Mouse (Mus musculus) CH12.LX (cell line): ENCODE results near the gene Gm29666. TPM values are rescaled to one million over a fixed set of nuclear protein-coding genes. Genes with fewer than 3 reads are reported as not detected.
"Not testable (repeated sequence)": the region's sequence is repeated elsewhere in the genome, so short reads cannot be mapped to it uniquely, and the experiment has no call there.

ENCODE experiments used
- DNase-seq: peaks from one replicate; pipeline ENCODE4 v3.0.0-alpha.2; 2013; ENCODE audit errors: extremely low read depth
- H3K27ac ChIP-seq: 2 replicates; pipeline ENCODE4 v1.5.1; 2012; ENCODE audit warnings: low read depth, mild to moderate bottlenecking, control low read depth, moderate library complexity; ENCODE audit not compliant: insufficient read depth
- H3K27me3 ChIP-seq: replicated peaks from 2 replicates; pipeline ENCODE3; 2012; ENCODE audit warnings: inconsistent platforms
- H3K36me3 ChIP-seq, 2 experiments: replicated peaks in 1 of 2; 2 replicates each; pipeline versions ENCODE3 to v1.6.1; 2012; ENCODE audit warnings: inconsistent platforms in 1 of 2, low read length in 1 of 2, mild to moderate bottlenecking in 1 of 2, mixed read lengths in 1 of 2, moderate library complexity in 1 of 2; ENCODE audit not compliant: control insufficient read depth in 1 of 2, insufficient read depth in 1 of 2
- H3K4me1 ChIP-seq, 2 experiments: 2 replicates each; pipeline ENCODE4 v1.6.1; 2012; ENCODE audit warnings: inconsistent platforms in 1 of 2, moderate library complexity in 1 of 2; ENCODE audit not compliant: insufficient read depth in 2 of 2, control insufficient read depth in 1 of 2
- H3K4me2 ChIP-seq: 2 replicates; pipeline ENCODE4 v1.6.1; 2012; ENCODE audit warnings: low read depth, mild to moderate bottlenecking, control low read depth; ENCODE audit not compliant: poor library complexity, insufficient read depth, severe bottlenecking
- H3K4me3 ChIP-seq, 3 experiments: fragments of 150-350 bp in 1 of 3; sonication (generic) in 1 of 3; replicated peaks in 1 of 3; 2 replicates each; pipeline versions ENCODE3 to v1.5.1; 2011 to 2012; ENCODE audit warnings: low read depth in 2 of 3, low read length in 2 of 3, mild to moderate bottlenecking in 2 of 3, moderate library complexity in 2 of 3, control low read depth in 1 of 3, improper control_type of control experiment in 1 of 3, inconsistent platforms in 1 of 3, mixed read lengths in 1 of 3; ENCODE audit not compliant: poor library complexity in 1 of 3
- H3K79me2 ChIP-seq: replicated peaks from 2 replicates; pipeline ENCODE4 v1.6.1; 2012; ENCODE audit warnings: mild to moderate bottlenecking, moderate library complexity; ENCODE audit not compliant: control insufficient read depth, poor library complexity, insufficient read depth, severe bottlenecking; ENCODE audit errors: extremely low read depth
- H3K9ac ChIP-seq: 2 replicates; pipeline ENCODE4 v1.6.1; 2012; ENCODE audit warnings: low read depth, mild to moderate bottlenecking, control low read depth, moderate library complexity; ENCODE audit not compliant: insufficient read depth
- H3K9me3 ChIP-seq: replicated peaks from 2 replicates; pipeline ENCODE3; 2012; ENCODE audit warnings: low read length, inconsistent platforms, mixed read lengths
- CHD2 ChIP-seq: IDR thresholded peaks from 2 replicates; pipeline ENCODE4 v1.6.1; 2011; ENCODE audit warnings: low read length, improper control_type of control experiment
- CTCF ChIP-seq, 2 experiments: IDR thresholded peaks in 1 of 2; conservative IDR thresholded peaks in 1 of 2; 2 replicates each; pipeline ENCODE4 v1.5.1; 2011 to 2012; ENCODE audit warnings: low read depth in 2 of 2, low read length in 2 of 2, improper control_type of control experiment in 1 of 2, inconsistent platforms in 1 of 2, mild to moderate bottlenecking in 1 of 2, moderate library complexity in 1 of 2
- MAX ChIP-seq: IDR thresholded peaks from 2 replicates; pipeline ENCODE4 v1.6.1; 2011; ENCODE audit warnings: low read length, improper control_type of control experiment
- MXI1 ChIP-seq: IDR thresholded peaks from 2 replicates; pipeline ENCODE4 v1.6.1; 2011; ENCODE audit warnings: mild to moderate bottlenecking, low read depth, low read length, improper control_type of control experiment
- NRF1 ChIP-seq: IDR thresholded peaks from 2 replicates; pipeline ENCODE4 v1.6.1; 2014; ENCODE audit warnings: low read depth, mild to moderate bottlenecking, inconsistent platforms, low read length, improper control_type of control experiment, moderate library complexity
- POLR2AphosphoS2 ChIP-seq: IDR thresholded peaks from 2 replicates; pipeline ENCODE4 v1.6.1; 2011; ENCODE audit warnings: low read depth, low read length, improper control_type of control experiment
- SMC3 ChIP-seq: IDR thresholded peaks from 2 replicates; pipeline ENCODE4 v1.6.1; 2011; ENCODE audit warnings: low read depth, low read length, improper control_type of control experiment
- USF1 ChIP-seq: IDR thresholded peaks from 2 replicates; pipeline ENCODE4 v1.6.1; 2014; ENCODE audit warnings: low read depth, mild to moderate bottlenecking, inconsistent platforms, low read length, improper control_type of control experiment
- ZMIZ1 ChIP-seq: IDR thresholded peaks from 2 replicates; pipeline ENCODE4 v1.6.1; 2012; ENCODE audit warnings: low read depth, mild to moderate bottlenecking, inconsistent platforms, low read length, improper control_type of control experiment
- dilution Hi-C: fragments of 300-500 bp; cut with MboI; formaldehyde crosslinking; loops from 2 replicates; pipeline ENCODE4 v1.14.3; 2020; ENCODE audit warnings: low sequenced_read_pairs; ENCODE audit not compliant: extremely low pct_unique_long_range_greater_than_20kb, extremely low pct_ligation_motif_present
- in situ Hi-C: fragments of 300-500 bp; cut with MboI; formaldehyde crosslinking; loops from 3 replicates; pipeline ENCODE4 v1.14.3; 2019; ENCODE audit warnings: low sequenced_read_pairs, low pct_ligation_motif_present, low pct_unique_long_range_greater_than_20kb, mixed read lengths
- polyA plus RNA-seq: library from polyadenylated mRNA; unstranded; fragments of >175 nt; gene quantifications from 2 replicates; pipeline ENCODE4 v1.2.1, GENCODE M21; 2012; ENCODE audit warnings: low read depth; ENCODE audit not compliant: insufficient read length
- total RNA-seq, 2 experiments: library from RNA; depleted of rRNA; stranded (reverse); fragments of 300-350 nt in 1 of 2; fragments of >200 nt in 1 of 2; gene quantifications; 2 replicates each; pipeline ENCODE4 v1.2.3; 2012 to 2014

The Gm29666 gene
- total and polyA plus RNA-seq, 3 experiments: 0.54 to 0.68 (median 0.64) TPM

DNA sequence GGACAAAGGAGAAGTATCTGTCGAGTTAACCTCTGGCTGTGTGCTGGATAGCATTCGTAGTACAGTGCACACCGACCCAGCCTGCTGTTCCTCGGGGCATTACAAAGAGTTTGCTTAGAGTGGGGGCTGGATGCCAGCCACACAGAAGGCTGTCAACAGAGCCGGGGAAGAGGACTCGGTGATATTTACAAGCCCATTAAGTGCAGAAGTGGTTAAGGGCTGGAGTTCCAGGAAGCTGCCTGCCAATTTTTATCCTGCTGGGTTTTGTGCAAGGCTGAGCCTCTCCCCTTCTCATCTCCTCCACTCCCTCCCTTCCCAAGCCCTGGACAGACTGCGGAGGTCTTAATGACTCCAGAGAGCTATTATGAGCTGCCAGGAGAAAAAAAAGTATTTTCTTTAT is 21.8 kb downstream of the Gm29666 start:
- no peak for DNase-seq
- H3K4me2 ChIP-seq: no peak overlapping the region
- dilution Hi-C loops: no loop called here

DNA sequence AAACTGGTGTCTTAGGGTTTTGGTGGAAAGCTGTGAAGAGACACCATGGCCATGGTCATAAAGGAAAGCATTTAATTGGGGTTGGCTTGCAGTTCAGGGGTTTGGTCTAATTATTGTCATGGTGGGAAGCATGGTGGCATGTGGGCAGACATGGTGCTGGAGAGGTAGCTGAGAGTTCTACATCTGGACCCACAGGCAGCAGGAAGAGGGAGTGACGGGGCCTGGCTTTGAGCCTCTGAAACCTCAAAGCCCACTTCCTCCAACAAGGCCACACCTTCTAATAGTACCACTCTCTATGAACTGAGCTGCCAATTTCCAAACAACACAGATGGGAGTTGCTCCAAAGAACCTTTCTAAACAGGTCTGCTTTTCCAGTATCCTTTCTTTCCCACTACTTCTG is 23.2 kb downstream of the Gm29666 start:
- no peaks in the 10 kb centered on the region for H3K79me2 ChIP-seq
- H3K36me3 ChIP-seq: no peaks in the 10 kb centered on the region
- no peak overlapping the region for H3K4me2 ChIP-seq
- H3K27ac ChIP-seq: no peak overlapping the region
- no peaks in the 10 kb centered on the region for H3K27me3 ChIP-seq
- in situ Hi-C loops: no loop called here
- no peak for TF ChIP-seq POLR2AphosphoS2
- no peak for TF ChIP-seq USF1
- no peak for TF ChIP-seq CHD2
- no peak for TF ChIP-seq MAX
- DNase-seq: peak; percentile 11
- no peak overlapping the region for H3K4me3 ChIP-seq
- no peak overlapping the region for H3K9ac ChIP-seq
- H3K9me3 ChIP-seq: peaks cover 4% of the 10 kb centered on the region
- peaks cover 0 to 6% of the 10 kb centered on the region in 2 experiments; a peak in 2 of 4 replicates for H3K4me1 ChIP-seq
- dilution Hi-C loops: no loop called here

More for the DNA sequence above, 21.8 kb downstream of the Gm29666 start:
- in situ Hi-C loops: no loop called here
- H3K27me3 ChIP-seq: no peaks in the 10 kb centered on the region
- no peak overlapping the region for H3K4me3 ChIP-seq
- H3K27ac ChIP-seq: no peak overlapping the region
- H3K36me3 ChIP-seq: no peaks in the 10 kb centered on the region
- no peak overlapping the region for H3K9ac ChIP-seq
- TF ChIP-seq NRF1 (no peak), CTCF (conservative IDR thresholded peaks at IDR 0.05 in 1 of 2, IDR thresholded peaks at IDR 0.05 in 1 of 2; ENCODE audit: low read depth in 2 of 2, low read length in 2 of 2) (no peak), MXI1 (no peak), MAX (no peak), SMC3 (no peak), ZMIZ1 (no peak)
- peaks cover 0 to 6% of the 10 kb centered on the region in 2 experiments; a peak in 2 of 4 replicates for H3K4me1 ChIP-seq
- peaks cover 4% of the 10 kb centered on the region for H3K9me3 ChIP-seq
- no peaks in the 10 kb centered on the region for H3K79me2 ChIP-seq

GRCm38 (mm10) chr15:84896216-84896615 is 23.6 kb downstream of the Gm29666 start:
- H3K4me2 ChIP-seq, H3K36me3 ChIP-seq: not testable (repeated sequence)
- TF ChIP-seq NRF1: 0 out of 2 replicates have a peak, but pooled peaks have one; percentile 13
- TF ChIP-seq, all 38 proteins: peak for 1; not testable (repeated sequence) for 37
- H3K4me3 ChIP-seq, H3K27ac ChIP-seq, H3K9ac ChIP-seq, dilution Hi-C loops, H3K9me3 ChIP-seq, in situ Hi-C loops, H3K27me3 ChIP-seq, DNase-seq, H3K4me1 ChIP-seq, H3K79me2 ChIP-seq: not testable (repeated sequence)
